Mouse (Mus musculus) brain, embryonic 18.5 days (tissue): ENCODE data around the gene Copz1.
A peak's percentile ranks its signal among the peaks of the same experiment; 100 is the strongest.

Source experiments
- DNase-seq: peaks from one replicate; pipeline ENCODE4 v3.0.0-alpha.2; 2012; ENCODE audit warnings: low read depth, low spot score

Copz1 gene

DNA sequence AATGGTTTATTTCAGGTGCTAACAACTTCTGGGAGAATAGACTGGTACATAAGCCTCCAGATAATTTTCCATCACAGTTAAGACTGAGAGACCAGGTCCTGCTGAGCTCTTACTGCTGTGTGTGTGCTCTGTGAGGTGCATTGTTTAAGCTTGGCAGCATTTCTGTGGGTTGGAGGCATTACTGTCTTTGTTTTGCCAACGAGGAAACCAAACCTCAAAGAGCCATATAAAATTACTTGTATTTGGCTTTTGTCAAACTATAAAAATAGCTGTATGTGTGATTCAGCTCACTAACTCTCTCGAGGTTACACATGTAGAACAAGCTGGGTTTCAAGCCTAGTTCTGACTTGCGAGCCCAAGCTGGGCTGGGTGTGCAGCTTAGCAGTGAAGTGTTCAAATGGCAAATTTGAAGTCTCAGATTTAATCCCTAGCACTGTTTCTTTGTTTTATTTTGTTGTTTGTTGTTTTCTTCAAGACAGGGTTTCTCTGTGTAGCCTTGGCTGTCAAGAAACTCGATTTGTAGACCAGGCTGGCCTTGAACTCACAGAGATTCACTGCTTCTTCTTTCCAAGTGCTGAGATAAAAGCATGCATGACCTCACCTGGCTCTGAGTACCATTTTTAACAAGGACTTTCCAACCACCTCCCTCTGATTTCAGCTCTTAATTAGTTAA is 20.3 kb downstream of the Copz1 start:
- DNase-seq, result no peak

DNA sequence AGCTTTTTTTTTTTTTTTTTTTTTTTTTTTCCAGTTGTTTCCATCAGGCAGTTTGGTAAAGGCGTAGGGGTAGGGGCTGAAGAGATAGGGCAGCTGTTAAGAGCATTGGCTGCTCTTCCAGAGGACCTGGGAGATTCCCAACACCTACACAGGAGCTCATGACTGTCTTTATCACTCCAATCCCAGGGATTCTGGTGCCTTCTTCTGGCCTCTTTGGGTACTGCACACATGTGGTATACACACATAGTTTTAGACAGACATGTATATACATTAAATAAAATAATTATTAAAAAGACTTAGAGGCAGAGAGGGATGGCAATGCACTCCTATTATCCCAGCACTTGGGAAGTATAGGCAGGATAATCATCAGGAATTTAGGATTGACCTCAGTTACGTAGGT is 20.9 kb downstream of the Copz1 start:
- no peak for DNase-seq

GRCm38 (mm10) chr15:103294649-103295048 is 22.1 kb downstream of the Copz1 start:
- DNase-seq, result no peak

DNA sequence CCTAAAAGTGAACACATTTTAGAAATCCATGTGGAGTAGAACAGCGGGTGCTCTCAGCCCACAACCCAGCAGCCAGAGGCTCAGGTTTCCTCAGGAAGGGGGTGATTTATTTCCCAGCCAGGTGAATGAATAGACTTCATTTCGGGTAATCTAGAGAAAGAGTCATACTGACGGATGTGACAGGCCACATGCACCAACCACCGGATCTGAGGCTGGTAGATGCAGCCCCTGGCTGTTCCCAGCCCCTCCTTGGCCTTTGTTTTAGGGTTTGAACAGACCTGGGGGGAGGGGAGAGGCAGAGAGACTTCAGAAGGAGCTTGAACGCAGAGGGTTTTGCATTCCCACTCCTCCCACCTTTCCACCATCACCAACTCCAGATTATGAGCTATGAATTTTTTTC is 23.3 kb downstream of the Copz1 start:
- DNase-seq, result no peak

DNA sequence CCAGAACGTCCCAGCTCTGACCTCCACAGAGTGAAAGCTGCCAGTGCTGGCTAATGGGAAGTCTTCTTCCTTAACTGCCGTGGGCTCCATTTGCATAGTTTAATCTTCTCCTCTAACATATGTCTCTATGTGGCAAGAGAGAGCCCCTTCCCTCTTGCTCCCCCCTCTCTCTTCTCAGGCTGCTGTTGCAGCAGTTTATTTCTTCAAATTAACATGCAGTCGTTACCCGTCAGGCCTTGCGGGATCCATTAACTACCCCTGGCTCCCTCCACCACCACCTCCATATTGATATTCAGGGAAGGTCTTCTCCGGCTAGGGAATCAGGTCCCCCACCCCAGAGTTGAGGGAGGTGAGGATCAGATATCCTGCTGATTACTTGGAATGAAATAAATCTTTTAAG is 24.8 kb downstream of the Copz1 start:
- DNase-seq, result no peak

DNA sequence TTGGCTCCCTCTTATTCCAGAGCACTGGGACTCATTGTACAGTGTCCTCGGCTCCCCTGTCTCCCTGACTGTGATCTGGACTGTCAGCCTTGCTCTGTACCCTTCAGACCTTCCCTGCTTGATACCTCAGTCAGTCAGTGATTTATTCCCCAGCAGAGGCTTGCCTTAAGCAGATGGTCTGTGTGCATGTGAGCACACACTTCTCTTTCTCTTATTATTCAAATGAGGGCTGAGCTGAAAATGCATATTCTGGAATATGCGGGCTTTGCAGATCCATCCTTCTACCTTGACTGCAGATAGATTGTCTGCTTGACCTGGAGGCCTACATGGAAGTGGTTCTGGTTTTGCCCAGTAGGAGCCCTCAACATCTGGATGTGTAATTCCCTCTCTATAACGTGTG is 25.5 kb downstream of the Copz1 start:
- DNase-seq, result no peak

DNA sequence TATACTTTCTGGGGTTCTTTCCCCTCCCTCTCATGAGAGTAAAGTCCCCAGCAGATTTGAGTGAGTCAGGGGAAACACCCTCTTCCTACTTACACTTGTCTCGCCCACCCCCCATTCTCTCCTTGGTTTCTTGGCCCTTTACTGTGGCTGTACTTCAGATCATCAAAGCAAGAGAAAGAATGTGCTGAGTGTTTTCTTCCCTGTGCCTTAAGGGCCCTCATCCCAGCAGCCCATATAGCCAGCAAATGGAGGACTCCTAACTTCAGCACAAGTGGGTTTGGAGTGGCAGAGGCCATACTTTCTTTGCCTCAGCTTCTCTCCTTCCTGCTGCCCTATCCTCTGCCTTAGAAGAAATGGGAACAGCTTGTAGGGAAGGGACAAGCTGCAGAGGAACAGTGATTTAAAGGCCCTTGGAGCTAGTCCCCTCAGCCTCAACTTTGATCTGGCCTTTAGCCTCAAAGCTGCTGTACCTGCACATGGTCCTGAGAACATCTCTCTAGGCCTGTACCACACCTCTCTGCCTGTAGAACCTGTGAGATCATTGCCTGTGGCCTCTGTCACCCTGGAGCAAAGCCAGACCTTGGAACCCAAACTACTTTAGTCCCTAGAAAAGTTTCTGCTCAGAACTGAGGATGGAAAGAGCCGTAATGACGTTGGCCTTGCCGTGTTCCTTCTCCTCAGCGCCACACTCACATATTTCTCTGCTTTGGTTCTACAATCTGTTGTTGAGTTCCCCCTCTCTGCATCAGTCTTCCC is 26.5 kb downstream of the Copz1 start:
- DNase-seq, result no peak

DNA sequence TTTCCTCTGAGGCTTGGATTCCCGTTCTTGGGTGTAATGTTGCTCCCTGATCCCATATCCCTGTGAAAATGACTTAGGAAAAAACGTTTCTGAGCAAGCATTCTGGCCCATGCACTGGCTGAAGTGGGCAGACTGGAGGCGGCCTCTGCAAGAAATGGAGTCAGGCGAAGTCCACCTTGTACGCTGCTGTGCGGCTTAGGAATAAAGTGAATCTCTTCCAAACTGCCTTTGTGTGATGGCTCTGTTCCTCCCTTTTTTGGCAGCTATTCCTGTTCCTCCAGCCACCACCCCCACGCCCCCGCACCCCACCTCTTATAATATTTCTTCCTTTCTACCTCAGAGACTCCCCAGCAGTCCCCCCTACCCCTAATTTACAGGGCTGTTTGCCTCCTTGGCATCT is 27.1 kb downstream of the Copz1 start:
- no peak for DNase-seq

GRCm38 (mm10) chr15:103300067-103300471 is 27.6 kb downstream of the Copz1 start:
- peak; percentile 66 for DNase-seq

GRCm38 (mm10) chr15:103300560-103300959 is 28.0 kb downstream of the Copz1 start:
- no peak for DNase-seq

DNA sequence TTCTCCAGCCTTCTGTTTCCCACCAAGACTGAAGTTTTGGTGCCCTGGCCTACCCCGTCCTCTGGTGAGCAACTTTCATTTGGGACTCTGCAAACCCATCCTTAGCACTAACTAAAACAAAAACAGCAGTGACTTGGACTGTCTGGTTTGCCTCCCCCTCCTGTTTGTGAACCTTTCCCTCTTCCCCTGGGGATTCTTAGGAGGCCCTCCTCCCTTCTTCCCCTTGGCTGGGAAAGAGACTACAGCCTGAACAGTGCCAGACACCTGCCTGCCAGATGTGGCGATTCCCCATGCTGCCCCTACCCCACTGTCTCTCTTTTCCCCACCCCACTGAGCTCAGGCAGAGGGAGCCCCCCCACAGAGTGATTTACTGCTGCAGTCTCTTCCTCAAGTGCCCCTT is 28.5 kb downstream of the Copz1 start:
- DNase-seq, result no peak

DNA sequence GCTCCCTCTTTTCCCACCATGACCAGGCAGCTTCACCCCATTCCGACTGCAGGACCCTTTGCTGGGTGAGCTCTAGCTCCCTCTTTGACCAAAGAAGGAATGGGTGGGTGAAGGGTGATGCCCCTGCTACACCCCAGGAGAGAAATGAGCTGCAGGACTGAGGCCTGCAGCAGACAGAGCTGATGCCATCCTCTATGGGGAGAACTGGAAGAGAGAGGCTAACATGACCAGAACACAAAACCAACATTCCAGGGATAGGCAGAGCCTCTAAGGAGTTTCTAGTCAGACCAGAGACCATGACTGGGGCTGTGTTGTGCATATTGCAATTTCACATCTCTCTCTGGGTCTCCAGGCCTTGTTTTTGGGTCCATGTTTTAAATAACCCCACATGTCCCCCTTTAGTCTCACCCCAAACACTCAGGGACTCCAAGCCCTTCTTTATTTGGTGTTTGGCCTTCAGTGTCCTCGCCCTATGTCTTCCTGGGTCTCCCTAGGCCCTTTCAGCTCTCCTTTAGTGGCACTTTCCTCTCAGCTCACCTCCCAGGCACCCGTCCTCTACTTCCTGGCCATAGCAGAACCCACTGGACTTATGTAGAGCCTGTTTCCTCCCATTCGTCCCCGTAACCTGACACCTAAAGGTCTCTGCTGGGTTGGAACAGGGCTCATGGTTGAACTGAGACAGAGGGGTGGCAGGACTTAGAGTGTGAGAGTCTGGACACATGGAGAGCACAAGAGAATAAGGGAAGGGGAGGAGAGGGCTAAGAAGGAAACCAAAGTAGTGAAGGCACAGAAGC is 29.2 kb downstream of the Copz1 start:
- no peak for DNase-seq

GRCm38 (mm10) chr15:103302341-103303021 is 30.0 kb downstream of the Copz1 start:
- DNase-seq, result no peak

DNA sequence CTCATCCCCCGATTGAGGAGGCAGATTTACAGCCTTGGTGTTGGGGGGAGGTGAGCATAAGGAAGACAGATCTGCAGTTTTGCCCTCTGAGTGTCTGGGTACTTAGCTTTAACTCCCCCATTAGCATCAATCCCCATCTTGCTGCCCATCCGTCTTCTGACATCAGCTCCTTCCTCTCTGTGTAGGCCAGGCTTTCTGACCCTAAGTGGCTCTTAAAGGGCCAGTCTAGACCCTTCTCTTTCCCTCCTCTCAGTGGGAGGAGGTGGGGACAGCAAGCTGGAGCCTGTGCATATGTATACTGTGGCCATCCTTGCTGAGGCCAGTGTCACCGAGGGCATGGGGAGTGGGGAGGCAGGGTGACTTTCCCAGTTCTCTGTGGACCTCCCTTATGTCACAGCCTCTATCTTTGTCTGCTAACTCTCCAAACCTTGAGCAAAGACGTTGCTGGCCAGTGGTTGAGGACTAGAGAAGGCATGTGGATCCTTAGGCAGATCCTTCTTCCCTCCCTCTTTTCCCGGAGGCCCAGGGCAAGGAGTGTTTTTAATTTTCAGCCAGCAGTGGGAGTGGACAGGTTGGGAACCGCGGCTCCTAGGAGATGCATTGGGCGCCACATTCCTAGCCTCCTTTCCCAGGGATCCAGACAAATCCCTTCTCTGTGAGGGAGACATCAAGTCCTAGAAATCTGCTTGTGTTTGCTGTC is 31.6 kb downstream of the Copz1 start:
- DNase-seq, result no peak

- no peak for DNase-seq
These were observed 32.1 kb downstream of the Copz1 start for GRCm38 (mm10) chr15:103304616-103304969.

DNA sequence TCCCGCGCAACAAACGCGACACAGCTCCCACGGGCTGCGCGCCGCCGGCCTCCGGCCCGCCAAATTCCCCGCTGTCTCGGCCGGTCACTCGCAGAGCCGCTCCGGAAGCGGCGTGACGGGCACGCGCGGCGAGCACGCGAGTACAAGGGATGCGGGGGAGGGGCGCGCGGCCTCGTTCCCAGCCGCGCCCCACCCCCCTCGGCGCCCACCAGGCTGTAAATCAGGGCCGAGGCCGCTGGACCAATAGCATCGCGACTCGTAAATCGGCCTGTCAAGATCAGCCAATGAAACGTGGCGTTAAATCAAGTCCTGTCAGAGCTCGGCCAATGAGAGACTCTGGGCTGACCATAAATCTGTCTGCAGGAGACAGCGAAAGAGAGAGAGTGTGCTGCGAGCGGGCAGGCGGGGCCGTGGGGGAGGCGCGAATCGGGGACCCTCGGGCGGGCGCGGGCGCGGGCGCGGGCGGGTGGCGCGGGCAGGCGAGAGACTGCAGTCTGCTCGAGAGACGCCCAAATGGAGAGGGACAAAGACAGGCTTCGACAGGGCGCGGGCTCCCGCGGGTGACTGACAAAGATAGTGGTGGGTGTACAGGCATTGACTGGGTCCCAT is 32.7 kb downstream of the Copz1 start:
- DNase-seq, result peak; percentile 99

- no peak for DNase-seq
These were observed 33.5 kb downstream of the Copz1 start for GRCm38 (mm10) chr15:103305792-103306645.

DNA sequence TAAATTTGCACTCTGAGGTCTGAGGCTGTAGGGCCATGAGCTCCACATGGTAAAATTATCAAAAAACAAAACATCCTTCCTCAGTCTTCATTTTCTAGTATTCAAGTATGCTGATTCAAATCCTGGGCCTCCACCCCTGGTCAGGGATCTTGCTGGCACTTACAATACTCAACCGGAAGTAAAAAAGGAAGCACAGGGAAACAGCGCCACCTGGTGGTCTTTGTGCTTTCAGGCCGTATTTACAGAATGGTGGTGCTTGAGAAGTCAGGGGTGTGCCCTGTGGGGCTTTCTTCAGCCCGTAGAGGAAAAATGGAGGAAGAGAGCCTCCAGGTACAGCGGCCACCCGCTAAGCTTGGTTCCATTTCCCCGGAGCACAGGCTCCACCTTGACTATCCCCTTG is 34.6 kb downstream of the Copz1 start:
- DNase-seq, result peak; percentile 78

- no peak for DNase-seq
These were observed 35.8 kb downstream of the Copz1 start for GRCm38 (mm10) chr15:103308056-103308875.
